Mouse (Mus musculus): Measurements from ENCODE around the gene Ubl7.

Gene Ubl7

GRCm38 (mm10) chr9:57949102-57949704 is 38.4 kb downstream of the Ubl7 start:
- DNase-seq = no peak

- DNase-seq = no peak
Observed at GRCm38 (mm10) chr9:57949879-57950278, 39.1 kb downstream of the Ubl7 start.

- DNase-seq = no peak
Observed at GRCm38 (mm10) chr9:57950519-57950918, 39.7 kb downstream of the Ubl7 start.

GRCm38 (mm10) chr9:57951993-57952392 is 41.2 kb downstream of the Ubl7 start:
- DNase-seq = no peak

GRCm38 (mm10) chr9:57954962-57955744 is 44.4 kb downstream of the Ubl7 start:
- DNase-seq = no peak

GRCm38 (mm10) chr9:57955764-57956163 is 45.0 kb downstream of the Ubl7 start:
- DNase-seq = no peak

GRCm38 (mm10) chr9:57956196-57956837 is 45.5 kb downstream of the Ubl7 start:
- no peak for DNase-seq

- peak; percentile 59 to 84 for DNase-seq
Observed at GRCm38 (mm10) chr9:57956838-57957236, 46.1 kb downstream of the Ubl7 start.

GRCm38 (mm10) chr9:57958615-57959014 is 47.8 kb downstream of the Ubl7 start:
- DNase-seq = no peak

GRCm38 (mm10) chr9:57959399-57959798 is 48.6 kb downstream of the Ubl7 start:
- no peak for DNase-seq

GRCm38 (mm10) chr9:57959886-57960866 is 49.4 kb downstream of the Ubl7 start:
- DNase-seq = no peak

GRCm38 (mm10) chr9:57961226-57961625 is 50.4 kb downstream of the Ubl7 start:
- DNase-seq = no peak

- no peak for DNase-seq
Observed at GRCm38 (mm10) chr9:57961863-57962778, 51.3 kb downstream of the Ubl7 start.

GRCm38 (mm10) chr9:57963249-57963997 is 52.6 kb downstream of the Ubl7 start:
- no peak for DNase-seq

- DNase-seq = no peak
Observed at GRCm38 (mm10) chr9:57963998-57964395, 53.2 kb downstream of the Ubl7 start.

- no peak for DNase-seq
Observed at GRCm38 (mm10) chr9:57964528-57965250, 53.9 kb downstream of the Ubl7 start.

GRCm38 (mm10) chr9:57965281-57966185 is 54.8 kb downstream of the Ubl7 start:
- no peak for DNase-seq

GRCm38 (mm10) chr9:57967237-57967960 is 56.6 kb downstream of the Ubl7 start:
- DNase-seq = no peak

Measured in thymus, adult 18-20 months (tissue).